Mouse (Mus musculus) stomach, embryonic 14.5 days (tissue): ENCODE results near the gene Jmjd1c. TPM values are rescaled to one million over a fixed set of nuclear protein-coding genes. Genes with fewer than 3 reads are reported as not detected.
A peak's percentile ranks its signal among the peaks of the same experiment; 100 is the strongest.
"Not testable (repeated sequence)": the region's sequence is repeated elsewhere in the genome, so short reads cannot be mapped to it uniquely, and the experiment has no call there.

Experiments used
- ATAC-seq: fragments of 200-750 bp; cut with Nextera tagmentation; 2 replicates; pipeline ENCODE4 v1.8.0; 2017; ENCODE audit warnings: low read depth, moderate TSS enrichment; ENCODE audit not compliant: insufficient number of reproducible peaks, insufficient read depth, low FRiP score
- H3K27ac ChIP-seq: fragments of 300-500 bp; sonication (generic); 2 replicates; pipeline ENCODE4 v1.5.1; 2014; ENCODE audit warnings: mild to moderate bottlenecking, low read length, moderate library complexity, mixed read lengths
- H3K27me3 ChIP-seq: fragments of 300-500 bp; sonication (generic); 2 replicates; pipeline ENCODE4 v1.6.1; 2014; ENCODE audit warnings: low read length, control low read depth, mixed read lengths; ENCODE audit not compliant: control insufficient read depth, insufficient read depth
- H3K36me3 ChIP-seq: fragments of 300-500 bp; sonication (generic); 2 replicates; pipeline ENCODE4 v1.6.1; 2014; ENCODE audit warnings: mild to moderate bottlenecking, control low read depth, low read length, moderate library complexity, mixed read lengths; ENCODE audit not compliant: control insufficient read depth, insufficient read depth
- H3K4me1 ChIP-seq: fragments of 300-500 bp; sonication (generic); 2 replicates; pipeline ENCODE4 v1.6.1; 2014; ENCODE audit warnings: low read length, control low read depth, mixed read lengths; ENCODE audit not compliant: control insufficient read depth, insufficient read depth
- H3K4me2 ChIP-seq: fragments of 300-500 bp; sonication (generic); replicated peaks from 2 replicates; pipeline ENCODE4 v1.6.1; 2014; ENCODE audit warnings: low read depth, low read length, control low read depth
- H3K4me3 ChIP-seq: fragments of 300-500 bp; sonication (generic); 2 replicates; pipeline ENCODE4 v1.5.1; 2014; ENCODE audit warnings: low read depth, low read length, control low read depth
- H3K9ac ChIP-seq: fragments of 300-500 bp; sonication (generic); replicated peaks from 2 replicates; pipeline ENCODE4 v1.6.1; 2014; ENCODE audit warnings: low read depth, mild to moderate bottlenecking, control low read depth, low read length, moderate library complexity, mixed read lengths
- H3K9me3 ChIP-seq: fragments of 300-500 bp; sonication (generic); 2 replicates; pipeline ENCODE4 v1.6.1; 2016; ENCODE audit warnings: low read depth, low read length, control low read depth; ENCODE audit not compliant: control insufficient read depth
- WGBS: fragments of 180-500 bp; shearing (Covaris S2); extraction: QIAGEN DNeasy Blood & Tissue Kit; methylation state at CpG from one replicate; pipeline ENCODE4 v1.1.7; 2014; 5-methylcytosine and 5-hydroxymethylcytosine counted together
- polyA plus RNA-seq: library from polyadenylated mRNA; unstranded; fragments of >200 nt; fragmentation: Nextera tagmentation; extraction: Ambion mirVana; gene quantifications from 2 replicates; pipeline ENCODE4 v1.2.1, GENCODE M21; 2014

The Jmjd1c gene
- polyA plus RNA-seq, 1 experiment from 2014 or later: 58.2 TPM

DNA sequence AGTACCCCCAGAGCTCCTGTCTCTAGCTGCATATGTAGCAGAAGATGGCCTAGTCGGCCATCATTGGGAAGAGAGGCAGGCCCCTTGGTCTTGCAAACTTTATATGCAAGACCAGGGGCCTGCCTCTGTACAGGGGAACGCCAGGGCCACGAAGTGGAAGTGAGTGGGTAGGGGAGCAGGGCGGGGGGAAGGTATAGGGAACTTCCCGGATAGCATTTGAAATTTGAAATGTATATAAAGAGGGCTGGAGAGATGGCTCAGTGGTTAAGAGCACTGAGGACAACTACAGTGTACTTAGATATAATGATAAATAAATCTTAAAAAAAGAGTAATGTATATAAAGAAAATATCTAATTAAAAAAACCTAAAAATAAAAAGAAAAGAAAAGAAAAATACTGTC is 17.0 kb downstream of the Jmjd1c start:
- 85% methylated on average over 5 of the region's 5 CpGs for WGBS
- H3K4me1 ChIP-seq: peaks cover 26% of the 10 kb centered on the region
- not testable (repeated sequence) for H3K4me2 ChIP-seq, H3K4me3 ChIP-seq, H3K27me3 ChIP-seq, H3K9me3 ChIP-seq, H3K27ac ChIP-seq, H3K9ac ChIP-seq, H3K36me3 ChIP-seq, ATAC-seq

- WGBS: 86% methylated on average over 11 of the region's 11 CpGs
- no peaks in the 10 kb centered on the region for H3K36me3 ChIP-seq
- H3K27me3 ChIP-seq: no peaks in the 10 kb centered on the region
- no peak overlapping the region for H3K9ac ChIP-seq
- no peak overlapping the region for H3K4me3 ChIP-seq
- no peak overlapping the region for H3K27ac ChIP-seq
- H3K9me3 ChIP-seq: no peaks in the 10 kb centered on the region
- H3K4me1 ChIP-seq: peaks cover 26% of the 10 kb centered on the region
- ATAC-seq: no peak
- no peak overlapping the region for H3K4me2 ChIP-seq
These were observed 17.9 kb downstream of the Jmjd1c start for GRCm38 (mm10) chr10:67113833-67114232.

GRCm38 (mm10) chr10:67115115-67115514 is 19.2 kb downstream of the Jmjd1c start:
- ATAC-seq: no peak
- no peak overlapping the region for H3K4me2 ChIP-seq
- no peak overlapping the region for H3K9ac ChIP-seq
- H3K4me1 ChIP-seq: peaks cover 31% of the 10 kb centered on the region
- H3K4me3 ChIP-seq: no peak overlapping the region
- H3K9me3 ChIP-seq: no peaks in the 10 kb centered on the region
- H3K27me3 ChIP-seq: no peaks in the 10 kb centered on the region
- H3K27ac ChIP-seq: peak overlapping the region; percentile 84
- WGBS: 25% methylated on average over 6 of the region's 6 CpGs
- no peaks in the 10 kb centered on the region for H3K36me3 ChIP-seq

DNA sequence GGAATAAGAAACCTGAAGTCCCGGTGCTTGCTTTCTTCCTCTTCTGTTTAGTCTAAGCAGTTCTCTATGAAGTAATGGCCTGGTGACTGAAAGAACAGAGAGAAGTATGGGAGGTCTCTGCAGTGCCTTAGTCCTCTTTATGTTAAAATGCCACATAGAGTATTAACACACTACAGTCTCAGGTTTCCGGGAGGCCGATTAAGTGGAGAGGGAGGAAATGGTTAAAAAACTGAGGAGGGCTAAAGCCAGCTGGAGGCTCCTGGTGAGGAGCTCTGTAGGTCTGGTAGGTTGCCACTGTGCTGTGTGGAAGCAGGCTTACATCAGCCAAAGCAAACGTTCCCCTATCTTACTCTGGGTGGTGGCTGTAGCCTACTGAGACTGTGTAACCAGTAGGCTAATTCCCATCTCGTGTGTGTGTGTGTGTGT is 19.8 kb downstream of the Jmjd1c start:
- Histone ChIP-seq H3K36me3 (no peaks in the 10 kb centered on the region), H3K4me1 (peaks cover 31% of the 10 kb centered on the region), H3K9ac (no peak overlapping the region), H3K27ac (peak overlapping the region; percentile 84; the same call in 1 of the 2 replicates), H3K4me2 (no peak overlapping the region), H3K4me3 (no peak overlapping the region), H3K27me3 (no peaks in the 10 kb centered on the region), H3K9me3 (no peaks in the 10 kb centered on the region)
- peak; percentile 82 for ATAC-seq
- WGBS: 9% methylated on average over 5 of the region's 5 CpGs

GRCm38 (mm10) chr10:67116251-67116650 is 20.3 kb downstream of the Jmjd1c start:
- Histone ChIP-seq H3K27ac (no peak overlapping the region), H3K9me3 (no peaks in the 10 kb centered on the region), H3K4me2 (no peak overlapping the region), H3K4me1 (peaks cover 31% of the 10 kb centered on the region), H3K9ac (no peak overlapping the region), H3K27me3 (no peaks in the 10 kb centered on the region), H3K36me3 (no peaks in the 10 kb centered on the region), H3K4me3 (no peak overlapping the region)
- WGBS: 73% methylated on average over 8 of the region's 8 CpGs
- ATAC-seq: no peak

- ATAC-seq: no peak
- Histone ChIP-seq H3K27ac (no peak overlapping the region), H3K4me1 (peaks cover 25% of the 10 kb centered on the region), H3K36me3 (no peaks in the 10 kb centered on the region), H3K9ac (no peak overlapping the region), H3K27me3 (no peaks in the 10 kb centered on the region), H3K4me2 (no peak overlapping the region), H3K9me3 (no peaks in the 10 kb centered on the region), H3K4me3 (no peak overlapping the region)
- WGBS: 50% methylated on average over 7 of the region's 7 CpGs
These were observed 23.4 kb downstream of the Jmjd1c start for GRCm38 (mm10) chr10:67119291-67119690.

GRCm38 (mm10) chr10:67120180-67120579 is 24.3 kb downstream of the Jmjd1c start:
- H3K27ac ChIP-seq: no peak overlapping the region
- 55% methylated on average over 4 of the region's 4 CpGs for WGBS
- H3K4me1 ChIP-seq: peaks cover 22% of the 10 kb centered on the region
- no peak overlapping the region for H3K4me3 ChIP-seq
- H3K27me3 ChIP-seq: no peaks in the 10 kb centered on the region
- H3K9me3 ChIP-seq: no peaks in the 10 kb centered on the region
- no peak for ATAC-seq
- no peaks in the 10 kb centered on the region for H3K36me3 ChIP-seq
- no peak overlapping the region for H3K9ac ChIP-seq
- no peak overlapping the region for H3K4me2 ChIP-seq

DNA sequence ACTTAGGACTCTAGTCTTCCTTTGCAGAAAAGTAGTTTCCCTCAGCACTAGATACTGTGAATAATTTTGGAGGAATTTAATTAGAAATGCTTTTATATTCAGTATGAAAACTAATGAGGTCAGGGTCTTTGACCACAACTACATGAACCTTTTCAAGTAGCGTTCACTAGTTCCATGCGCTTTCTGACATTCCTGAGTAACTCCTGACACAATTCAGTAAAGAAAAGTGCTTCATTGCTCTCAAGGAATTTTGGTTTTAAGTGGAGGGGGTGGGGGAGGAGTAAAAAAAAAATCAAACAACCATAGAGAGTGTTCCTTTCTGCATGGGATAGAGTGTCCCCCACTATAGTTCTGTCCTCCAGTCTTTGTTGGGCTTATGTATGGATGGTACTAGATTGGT is 24.7 kb downstream of the Jmjd1c start:
- Histone ChIP-seq H3K36me3 (no peaks in the 10 kb centered on the region), H3K4me2 (no peak overlapping the region), H3K4me3 (no peak overlapping the region), H3K27me3 (no peaks in the 10 kb centered on the region), H3K27ac (no peak overlapping the region), H3K9ac (no peak overlapping the region), H3K4me1 (peaks cover 17% of the 10 kb centered on the region), H3K9me3 (no peaks in the 10 kb centered on the region)
- ATAC-seq: no peak
- 65% methylated on average over 2 of the region's 2 CpGs for WGBS

GRCm38 (mm10) chr10:67123756-67124155 is 27.8 kb downstream of the Jmjd1c start:
- Histone ChIP-seq H3K4me3 (no peak overlapping the region), H3K27ac (no peak overlapping the region), H3K36me3 (no peaks in the 10 kb centered on the region), H3K4me2 (no peak overlapping the region), H3K9me3 (no peaks in the 10 kb centered on the region), H3K9ac (no peak overlapping the region), H3K27me3 (no peaks in the 10 kb centered on the region), H3K4me1 (peaks cover 11% of the 10 kb centered on the region)
- 62% methylated on average over 2 of the region's 2 CpGs for WGBS
- no peak for ATAC-seq
